Mouse (Mus musculus) lung, postnatal 4 days (tissue): ENCODE measurements around the gene Impg1.

ENCODE experiments used
- DNase-seq, 2 experiments: peaks; one replicate each; pipeline ENCODE4 v3.0.0; 2021

Gene Impg1

DNA sequence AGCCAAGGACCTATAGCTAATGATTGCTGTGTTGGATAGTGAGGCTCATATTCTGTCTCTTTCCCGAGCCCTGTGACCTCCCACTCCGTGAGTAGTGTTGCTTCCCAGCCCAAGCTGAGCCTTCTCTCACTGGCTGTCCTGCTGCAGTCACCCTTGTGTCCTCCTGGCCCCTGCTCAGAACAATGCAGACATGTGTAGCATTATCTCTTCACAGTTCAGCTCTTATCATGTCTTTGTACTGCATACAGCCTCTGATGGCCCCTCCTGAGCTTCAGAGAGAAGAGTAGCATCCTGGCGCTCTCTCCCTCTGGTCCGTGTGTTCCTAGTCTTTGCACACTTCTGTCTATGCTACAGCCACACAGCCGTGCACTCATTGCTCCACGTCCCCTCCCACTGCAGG is 187.5 kb downstream of the Impg1 start:
- no peak for DNase-seq

DNA sequence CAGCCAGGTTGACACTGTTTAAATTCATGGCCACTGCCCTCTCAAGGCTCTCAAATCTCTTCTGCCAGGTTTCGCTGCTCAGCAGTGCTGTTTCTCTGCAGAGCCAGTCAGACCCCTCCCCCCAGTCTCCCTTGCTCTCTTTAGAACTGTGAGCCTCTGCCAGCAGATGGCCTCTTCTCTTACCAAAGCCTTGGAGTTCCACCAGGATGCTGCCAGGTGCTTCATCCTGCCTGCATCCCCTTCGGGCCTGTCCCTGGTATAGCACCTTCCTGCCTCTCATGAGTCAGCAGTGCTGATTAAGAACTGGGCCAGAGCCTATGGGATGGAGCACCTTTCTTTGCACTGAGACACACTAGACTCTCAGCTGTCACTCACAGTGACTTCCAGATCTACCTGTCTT is 188.1 kb downstream of the Impg1 start:
- no peak for DNase-seq

GRCm38 (mm10) chr9:80275772-80276134 is 189.5 kb downstream of the Impg1 start:
- DNase-seq: no peak

DNA sequence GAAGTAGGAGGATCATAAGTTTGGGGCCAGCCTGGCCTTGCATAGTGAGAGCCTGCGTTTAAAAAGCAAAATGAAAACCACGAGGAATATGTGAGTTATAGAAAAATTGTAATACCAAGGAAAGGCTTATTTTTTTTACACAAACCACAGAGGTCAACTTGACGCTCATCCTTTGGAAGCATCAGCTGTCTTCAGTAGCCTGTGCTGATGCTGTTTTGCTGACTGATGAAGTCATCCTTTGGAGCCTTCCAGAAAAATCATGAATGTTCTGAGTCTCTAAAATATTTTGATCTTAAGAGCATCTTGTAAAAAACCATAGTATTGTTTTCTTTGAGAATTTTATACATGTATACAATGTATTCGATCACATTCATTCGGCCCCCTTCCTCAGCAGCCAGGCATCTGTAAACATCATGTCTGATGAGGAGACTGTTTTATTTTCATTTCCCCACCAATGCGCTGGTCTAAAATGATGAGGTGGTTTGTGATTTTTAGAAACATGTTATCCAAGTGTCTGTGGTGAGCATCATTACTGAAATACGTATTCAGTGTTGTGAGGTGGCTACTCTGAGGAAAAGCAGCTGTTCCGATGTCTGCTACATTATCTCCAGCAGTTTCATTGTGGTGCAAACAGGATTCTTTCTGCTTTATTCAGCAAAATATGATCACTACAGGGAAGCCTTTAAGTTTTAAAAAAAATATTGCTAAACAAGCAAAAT is 190.1 kb downstream of the Impg1 start:
- DNase-seq: no peak

DNA sequence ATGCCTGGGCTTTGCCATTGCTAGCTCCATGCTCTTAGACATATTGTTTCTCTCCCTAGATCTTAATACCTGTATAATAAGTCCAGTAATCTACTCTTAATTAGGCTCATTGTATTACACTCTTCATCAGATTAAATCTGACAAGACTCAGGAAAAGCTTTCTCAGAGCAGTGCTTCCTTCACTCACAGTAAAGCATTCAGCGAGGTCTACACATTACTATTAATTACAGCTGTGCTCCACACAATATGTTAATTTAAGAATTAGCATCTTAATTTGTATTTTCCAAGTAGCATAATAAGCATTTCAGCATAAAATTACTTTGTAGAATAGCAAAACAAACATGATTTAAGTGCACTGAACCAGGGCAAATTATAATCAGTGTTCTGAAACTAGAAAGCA is 192.3 kb downstream of the Impg1 start:
- DNase-seq: no peak

DNA sequence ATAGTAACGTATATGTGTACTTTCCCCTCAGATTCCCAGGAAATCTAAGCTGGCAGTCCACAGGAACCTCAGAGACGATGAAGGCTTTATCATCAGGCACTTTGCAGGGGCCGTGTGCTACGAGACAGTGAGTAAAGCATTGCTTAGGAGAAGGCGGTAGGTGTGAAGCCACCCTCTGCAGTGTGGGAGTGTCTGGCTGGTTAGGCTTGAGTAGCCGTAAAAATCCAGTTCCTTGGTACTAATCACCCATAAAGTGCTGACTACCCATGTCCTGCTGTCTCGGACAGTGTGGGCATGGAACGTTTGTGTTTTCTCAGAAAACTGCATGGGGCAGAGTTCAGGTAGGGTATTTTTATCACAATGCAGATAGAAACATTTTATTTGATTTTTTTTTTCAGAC is 195.7 kb downstream of the Impg1 start:
- DNase-seq: no peak

DNA sequence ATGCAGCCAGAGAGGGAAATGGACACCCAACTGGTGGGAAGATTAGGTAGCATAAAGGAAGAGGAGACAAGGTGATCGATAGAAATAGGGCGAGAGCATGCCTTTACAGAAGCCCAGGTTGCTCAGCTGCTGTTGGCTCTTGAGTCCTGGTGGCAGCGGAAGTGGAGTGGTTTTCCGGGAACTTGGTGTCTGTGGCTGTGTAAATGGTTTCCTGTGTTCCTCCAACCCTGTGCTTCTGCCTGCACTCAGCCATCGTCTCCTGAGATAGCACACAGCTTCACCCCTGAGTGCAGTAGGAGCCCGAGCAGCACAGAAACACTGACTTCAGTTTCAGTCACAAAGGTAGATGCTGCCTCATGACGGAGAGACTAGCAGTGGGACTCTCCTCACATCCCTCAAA is 198.8 kb downstream of the Impg1 start:
- DNase-seq: no peak

GRCm38 (mm10) chr9:80266086-80266485 is 199.2 kb downstream of the Impg1 start:
- no peak for DNase-seq
